Mouse (Mus musculus): Measurements from ENCODE around the gene Cplx2.

DNA sequence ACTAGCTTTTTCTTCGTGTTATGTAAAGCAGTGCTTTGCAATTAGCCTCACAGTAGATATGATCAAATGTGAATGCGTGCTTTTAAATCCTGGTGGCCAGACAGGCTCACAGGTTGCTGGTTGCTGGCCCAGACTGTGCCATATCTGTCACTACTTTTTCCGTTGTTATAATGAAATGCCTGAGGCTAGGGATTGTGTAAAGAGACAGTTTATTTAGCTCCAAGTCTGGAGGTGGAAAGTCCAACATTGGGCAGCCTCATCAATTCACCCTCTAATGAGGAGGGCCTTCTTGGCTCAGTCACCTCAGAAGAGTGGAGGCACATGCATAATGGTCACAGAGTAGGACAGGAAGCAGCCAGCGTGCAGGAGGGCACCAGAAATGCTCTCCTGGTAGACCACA lies 31.2 kb downstream of the Cplx2 start:
- TF ChIP-seq CTCF (IDR thresholded peaks at IDR 0.05; ENCODE audit: low read depth, low read length) (no peak), EP300 (IDR thresholded peaks at IDR 0.05; ENCODE audit: insufficient read depth, low read depth, low read length) (no peak)
